Mouse (Mus musculus): ENCODE data around the gene Prkg1. TPM values are rescaled to one million over a fixed set of nuclear protein-coding genes. Genes with fewer than 3 reads are reported as not detected.

Prkg1 gene
- total RNA-seq, 2 experiments from 2014 or later, result 24.6 to 25.7 TPM

- DNase-seq (ENCODE audit: low spot score in 2 of 2), result no peak
- no peak for TF ChIP-seq CTCF (conservative IDR thresholded peaks at IDR 0.05)
- Histone ChIP-seq H3K27ac (no peak overlapping the region), H3K4me3 (no peak overlapping the region)
Observed at GRCm38 (mm10) chr19:31710336-31710735, 54.5 kb downstream of the Prkg1 start.

DNA sequence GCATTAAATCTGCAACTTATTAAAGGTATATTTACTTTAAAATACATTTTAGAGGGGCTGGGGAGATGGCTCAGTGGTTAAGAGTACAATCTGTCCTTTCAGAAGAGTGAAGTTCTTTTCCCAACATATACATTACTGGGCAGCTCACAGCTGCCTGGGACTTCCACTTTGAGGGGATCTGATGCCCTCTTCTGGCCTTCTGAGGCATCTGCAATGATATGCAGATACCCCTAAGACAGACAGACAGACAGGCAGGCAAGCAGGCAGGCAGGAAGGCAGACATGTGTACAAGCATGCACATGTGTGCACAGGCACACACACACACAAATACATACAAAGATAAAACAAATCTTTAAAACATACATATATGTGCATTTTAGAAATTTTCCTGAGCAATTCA is 60.8 kb downstream of the Prkg1 start:
- TF ChIP-seq CTCF (conservative IDR thresholded peaks at IDR 0.05), result peak; percentile 15; the same call in 1 of the 2 replicates
- no peak for DNase-seq (ENCODE audit: low spot score in 2 of 2)
- no peak overlapping the region for H3K4me3 ChIP-seq
- H3K27ac ChIP-seq, result no peak overlapping the region

DNA sequence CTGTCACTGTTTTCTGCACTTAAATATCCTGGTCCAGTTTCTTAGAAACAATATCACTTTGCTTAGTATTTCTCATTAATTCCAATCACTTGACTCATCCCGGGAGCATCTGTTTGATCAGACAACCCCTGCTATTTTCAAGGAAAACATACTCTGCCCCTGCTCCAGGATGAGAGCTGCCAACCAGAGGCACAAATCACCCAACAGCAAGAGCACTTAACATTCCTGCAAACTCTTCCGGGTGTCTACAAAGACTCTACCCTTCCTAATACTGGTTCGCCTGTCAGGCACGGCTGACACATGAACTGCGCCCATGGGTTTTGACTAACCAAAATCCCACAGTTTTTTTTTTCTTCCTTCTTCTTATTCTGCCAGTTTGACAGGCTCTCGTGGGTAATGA is 65.9 kb downstream of the Prkg1 start:
- no peak overlapping the region for H3K4me3 ChIP-seq
- no peak for DNase-seq (ENCODE audit: low spot score in 2 of 2)
- H3K27ac ChIP-seq, result no peak overlapping the region
- TF ChIP-seq CTCF (conservative IDR thresholded peaks at IDR 0.05), result no peak

DNA sequence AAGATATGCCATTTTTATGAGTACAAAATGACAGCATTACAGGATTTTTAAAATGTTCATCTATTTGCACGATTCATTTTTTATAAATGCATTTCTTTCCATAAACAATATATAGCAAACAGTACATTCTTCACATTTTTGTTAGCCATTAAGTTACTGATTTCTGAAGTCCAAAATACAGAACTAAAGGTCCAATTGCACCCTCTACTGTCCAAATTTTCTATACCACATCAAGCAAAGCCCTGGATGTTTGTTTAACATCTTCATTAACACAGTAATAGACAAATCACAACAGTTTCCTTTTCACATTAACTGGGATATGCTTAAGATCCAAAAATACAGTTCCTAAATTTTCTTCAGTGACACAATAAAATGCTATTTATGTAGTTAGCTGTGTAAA is 84.0 kb downstream of the Prkg1 start:
- DNase-seq (ENCODE audit: low spot score in 2 of 2), result peak in 1 of 2 experiments; percentile 33
- peak; percentile 89 for TF ChIP-seq CTCF (conservative IDR thresholded peaks at IDR 0.05)

GRCm38 (mm10) chr19:31678324-31678723 is 86.5 kb downstream of the Prkg1 start:
- Histone ChIP-seq H3K4me3 (no peak overlapping the region), H3K27ac (no peak overlapping the region)
- peak in 1 of 2 experiments; percentile 18 for DNase-seq (ENCODE audit: low spot score in 2 of 2)
- TF ChIP-seq CTCF (conservative IDR thresholded peaks at IDR 0.05), result peak; percentile 73

More for the DNA sequence above, 84.0 kb downstream of the Prkg1 start:
- Histone ChIP-seq H3K4me3 (no peak overlapping the region), H3K27ac (no peak overlapping the region)

DNA sequence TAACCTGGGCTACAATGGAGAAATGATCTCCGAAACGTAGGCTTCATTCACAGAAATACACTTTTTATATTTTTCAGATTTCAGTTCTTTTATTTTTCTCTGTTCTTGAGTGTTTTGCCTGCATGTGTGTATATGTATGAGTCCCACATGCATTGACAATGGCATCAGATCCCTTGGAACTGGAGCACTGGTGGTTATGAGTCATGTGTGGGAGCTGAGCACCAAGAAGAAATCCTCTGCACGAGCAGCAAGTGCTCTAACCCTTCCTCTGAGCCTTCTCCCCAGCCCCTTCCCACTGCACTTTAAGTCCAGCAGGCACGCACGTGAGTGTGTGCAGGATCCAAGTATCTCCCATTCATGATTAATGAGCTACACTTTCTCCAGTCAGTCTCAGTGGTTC is 93.1 kb downstream of the Prkg1 start:
- no peak for TF ChIP-seq CTCF (conservative IDR thresholded peaks at IDR 0.05)
- no peak for DNase-seq (ENCODE audit: low spot score in 2 of 2)
- H3K4me3 ChIP-seq, result no peak overlapping the region
- H3K27ac ChIP-seq, result no peak overlapping the region

DNA sequence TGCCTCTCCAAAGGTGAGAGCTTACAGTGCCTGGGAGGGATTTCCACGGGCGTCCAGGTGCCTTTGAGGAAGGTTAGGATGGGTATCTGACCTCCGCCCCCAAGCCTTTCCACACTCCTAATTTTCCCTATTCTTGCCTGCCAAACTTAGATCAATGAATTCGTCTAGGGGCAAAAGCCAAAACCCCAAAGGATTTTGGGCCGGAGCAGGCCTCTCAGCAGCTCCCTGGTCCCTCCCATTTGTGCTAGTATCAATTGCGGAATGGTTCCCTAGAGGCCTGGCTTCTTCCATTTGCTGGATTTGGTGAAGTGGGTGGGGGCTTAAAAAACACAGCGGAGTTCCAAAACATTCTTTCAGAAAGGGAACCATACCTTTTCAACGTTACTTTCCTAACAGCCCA is 99.8 kb downstream of the Prkg1 start:
- no peak for TF ChIP-seq CTCF (conservative IDR thresholded peaks at IDR 0.05)
- peak in 1 of 2 experiments; percentile 26 for DNase-seq (ENCODE audit: low spot score in 2 of 2)
- H3K27ac ChIP-seq, result peak overlapping the region; percentile 96
- H3K4me3 ChIP-seq, result peak overlapping the region; percentile 69

GRCm38 (mm10) chr19:31664159-31664991 is 100.5 kb downstream of the Prkg1 start:
- Histone ChIP-seq H3K27ac (peak overlapping the region; percentile 96), H3K4me3 (peak overlapping the region; percentile 69)
- no peak for TF ChIP-seq CTCF (conservative IDR thresholded peaks at IDR 0.05)
- DNase-seq (ENCODE audit: low spot score in 2 of 2), result peak; percentile 39 to 63

- no peak for TF ChIP-seq CTCF (conservative IDR thresholded peaks at IDR 0.05)
- Histone ChIP-seq H3K27ac (peak overlapping the region; percentile 96), H3K4me3 (peak overlapping the region; percentile 69)
- peak; percentile 28 to 36 for DNase-seq (ENCODE audit: low spot score in 2 of 2)
Observed at GRCm38 (mm10) chr19:31663437-31664158, 101.2 kb downstream of the Prkg1 start.

DNA sequence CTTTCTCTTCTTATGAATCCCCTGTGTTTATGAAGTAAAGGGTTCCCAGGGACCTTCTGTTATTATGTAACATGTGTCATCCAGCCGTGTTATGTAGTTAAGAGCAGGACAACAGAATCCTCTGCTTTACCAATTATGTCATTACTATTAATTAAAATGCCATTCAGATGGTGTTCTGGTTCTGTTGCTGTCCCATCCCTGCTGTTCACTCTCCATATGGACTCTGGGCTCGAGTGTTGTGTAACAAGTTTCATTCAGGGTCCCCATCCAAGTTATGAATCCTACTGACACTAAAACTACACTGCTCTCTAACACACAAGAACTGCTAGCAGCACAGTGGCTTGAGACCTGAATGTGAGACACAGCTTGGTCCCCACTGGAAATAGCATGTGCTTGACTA is 102.0 kb downstream of the Prkg1 start:
- H3K27ac ChIP-seq, result peak overlapping the region; percentile 96
- DNase-seq (ENCODE audit: low spot score in 2 of 2), result peak; percentile 43 to 46
- TF ChIP-seq CTCF (conservative IDR thresholded peaks at IDR 0.05), result no peak
- peak overlapping the region; percentile 69 for H3K4me3 ChIP-seq

DNA sequence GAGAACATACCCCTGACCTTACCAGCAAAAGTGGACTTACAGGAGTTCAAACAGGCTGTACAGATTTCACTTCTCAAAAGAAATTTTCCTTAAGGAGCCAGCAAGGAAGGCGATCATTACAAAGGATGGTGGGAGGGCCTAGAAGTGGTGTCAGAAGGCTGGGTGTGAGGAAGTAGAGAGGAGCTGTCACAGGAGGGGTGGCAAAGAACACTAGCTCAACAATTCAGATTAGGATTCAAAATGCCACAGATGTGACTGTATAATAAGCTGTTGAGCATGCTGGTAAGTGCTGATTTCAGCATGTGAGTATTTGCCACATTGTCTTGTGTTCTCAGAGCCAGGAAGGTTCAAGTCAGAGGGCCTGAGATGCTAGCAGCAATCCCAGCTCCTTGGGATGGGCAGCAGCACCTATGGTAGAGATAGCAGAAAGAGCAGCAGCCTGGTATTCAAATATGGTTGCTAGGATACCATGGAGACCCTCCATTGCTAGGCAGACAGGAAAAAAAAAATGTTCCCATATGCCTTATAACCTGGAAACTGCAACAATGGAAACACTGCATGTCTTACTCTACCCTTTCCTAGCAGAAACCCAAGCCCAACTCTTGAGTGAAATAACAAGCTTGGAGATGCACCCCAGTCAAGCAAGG is 106.0 kb downstream of the Prkg1 start:
- DNase-seq (ENCODE audit: low spot score in 2 of 2), result no peak
- no peak for TF ChIP-seq CTCF (conservative IDR thresholded peaks at IDR 0.05)
- H3K27ac ChIP-seq, result 0 out of 2 replicates have a peak overlapping the region, but pooled peaks have one; percentile 14
- no peak overlapping the region for H3K4me3 ChIP-seq

DNA sequence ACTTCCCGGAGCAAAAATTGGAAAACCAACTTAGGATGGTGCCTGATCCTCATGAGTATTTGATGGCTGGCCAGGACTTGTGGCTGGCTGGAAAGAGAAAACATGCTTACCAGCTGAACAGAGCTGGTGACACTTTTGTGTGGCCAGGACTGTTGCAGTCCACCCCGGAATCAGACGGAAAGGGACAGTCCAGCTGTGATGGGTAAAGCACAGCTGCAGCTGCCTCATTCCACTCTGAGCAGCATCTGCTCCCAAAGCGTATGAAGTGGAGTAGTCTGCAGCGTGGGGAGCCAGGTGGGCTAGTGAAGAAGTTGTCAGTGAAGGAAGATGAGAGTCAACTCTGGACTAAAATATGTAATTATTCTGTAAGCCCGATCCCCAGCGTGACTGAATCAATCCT is 108.6 kb downstream of the Prkg1 start:
- Histone ChIP-seq H3K4me3 (no peak overlapping the region), H3K27ac (no peak overlapping the region)
- TF ChIP-seq CTCF (conservative IDR thresholded peaks at IDR 0.05), result 0 out of 2 replicates have a peak, but pooled peaks have one; percentile 6
- no peak for DNase-seq (ENCODE audit: low spot score in 2 of 2)

DNA sequence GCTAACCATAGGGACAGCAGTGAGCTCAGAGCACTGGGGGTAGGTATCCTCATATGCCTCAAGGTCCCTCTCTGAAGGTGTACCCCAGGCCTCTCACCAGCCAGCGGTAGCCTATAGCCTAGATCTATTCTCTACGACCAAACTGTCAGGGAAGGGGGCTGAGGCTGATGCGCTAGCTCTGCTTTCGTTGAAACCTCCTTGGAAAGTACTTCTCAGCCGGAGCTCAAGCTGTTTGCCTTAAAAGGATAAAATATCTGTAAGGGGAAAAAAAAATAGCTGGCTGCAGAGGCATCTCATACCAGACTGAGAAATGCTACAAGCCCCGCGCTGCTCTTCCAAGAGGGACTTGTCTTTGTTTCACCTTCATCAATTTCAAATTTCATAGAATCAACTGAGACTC is 109.0 kb downstream of the Prkg1 start:
- Histone ChIP-seq H3K27ac (no peak overlapping the region), H3K4me3 (no peak overlapping the region)
- no peak for TF ChIP-seq CTCF (conservative IDR thresholded peaks at IDR 0.05)
- DNase-seq (ENCODE audit: low spot score in 2 of 2), result no peak
